Mouse (Mus musculus) ovary, postnatal 36 days (tissue): ENCODE measurements around the gene Camk1g.

ENCODE experiments used
- DNase-seq: peaks from one replicate; pipeline ENCODE4 v3.0.0; 2022; ENCODE audit warnings: low spot score, mixed read lengths

Gene Camk1g

DNA sequence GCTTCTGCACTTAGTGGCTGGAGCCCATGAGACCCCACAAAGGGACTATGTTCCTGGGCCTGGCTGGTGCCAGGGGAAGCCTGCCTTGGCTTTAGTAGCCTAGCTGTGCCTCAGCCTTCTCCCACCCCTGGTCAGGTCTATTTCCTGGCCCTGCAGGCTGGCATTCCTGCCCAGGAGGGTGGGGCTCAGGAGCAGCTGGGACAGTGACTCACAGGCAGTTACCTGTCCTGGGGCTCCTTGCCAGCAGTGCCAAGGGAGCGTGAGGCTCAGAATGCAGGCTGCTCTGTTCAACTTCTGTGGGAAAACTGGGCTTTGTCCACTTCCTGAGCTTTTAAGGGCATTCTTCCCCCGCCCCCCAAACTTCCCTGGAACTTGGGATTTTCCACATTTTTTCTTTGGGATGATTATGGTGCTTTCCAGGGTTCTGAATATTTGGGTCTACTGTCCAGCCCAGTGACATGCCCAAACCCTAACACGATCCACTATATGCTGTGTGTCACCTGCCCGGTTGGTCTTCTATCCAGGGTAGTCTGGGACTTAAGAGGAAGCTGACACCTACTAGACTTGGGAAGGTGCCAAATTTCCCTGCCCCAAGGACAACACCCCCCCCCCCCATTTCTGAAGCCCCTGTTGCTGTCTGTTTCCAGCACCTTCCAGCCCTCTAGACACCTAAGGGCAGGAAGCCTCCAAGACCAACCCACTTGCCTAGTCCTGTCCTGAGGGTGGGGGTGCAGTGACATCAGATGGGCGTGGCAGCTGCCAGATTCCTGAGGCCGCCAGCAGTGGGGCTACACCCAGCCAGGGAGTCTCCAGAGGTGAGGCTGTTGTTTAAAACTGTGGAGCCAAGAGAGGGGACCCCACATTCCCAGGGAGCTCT, 68.6 kb downstream of the Camk1g start:
- no peak for DNase-seq

DNA sequence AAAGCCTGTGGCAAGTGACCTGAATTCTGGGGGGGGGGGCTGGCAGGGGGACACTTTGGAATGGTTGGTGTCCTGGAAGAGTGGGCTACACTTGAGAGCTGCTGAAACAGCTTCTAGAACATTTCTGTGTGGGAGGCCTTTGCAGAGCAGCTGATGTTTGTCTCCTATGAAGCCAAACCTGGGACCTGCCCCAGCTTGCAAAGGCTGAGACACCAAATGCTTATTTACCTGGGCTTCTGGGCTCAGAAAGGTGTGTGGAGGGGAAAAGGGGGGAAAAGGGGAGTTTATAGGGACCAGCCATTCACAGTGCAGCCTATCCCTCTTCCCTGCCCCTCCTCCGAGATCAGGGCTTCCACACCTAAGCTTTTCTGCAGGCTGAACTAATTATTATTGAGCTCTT, 70.1 kb downstream of the Camk1g start:
- no peak for DNase-seq

- DNase-seq = no peak
Observed at GRCm38 (mm10) chr1:193298141-193298765, 71.8 kb downstream of the Camk1g start.
